In the genomic region with DNA sequence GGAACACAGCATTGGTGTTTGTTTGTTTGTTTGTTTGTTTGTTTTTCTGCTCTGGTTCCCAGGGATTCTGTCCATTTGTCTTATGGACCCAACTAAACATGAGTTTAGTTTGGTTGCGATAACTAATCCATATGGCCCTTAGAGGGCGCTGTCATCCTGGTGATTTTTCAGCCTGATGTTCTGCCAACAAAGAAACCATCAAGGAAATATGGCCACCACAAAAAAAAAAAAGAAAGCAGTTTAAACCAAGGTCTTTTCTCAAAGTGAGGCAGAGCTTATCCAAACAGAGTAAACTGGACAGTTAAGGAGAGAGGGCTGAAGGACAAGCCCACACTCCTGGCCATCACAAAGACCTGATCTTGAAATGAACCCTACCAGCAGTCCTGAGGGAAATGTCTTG, we compare ENCODE assay signal across 9 mouse cellular contexts.
DNase-seq lines count a peak whose midpoint lies in the region; ATAC-seq and TF ChIP-seq lines count a peak whose summit lies in the region.
"Had no signal": no experiment of that assay in that cellular context is flagged by ENCODE, and none has a peak within 500 bp of the region (broad histone marks: within the 10 kb centered on the region; RNA-seq: fewer than 3 reads in every experiment).

No protein-coding gene starts in this region.

- no peaks in the 10 kb centered on the region for H3K36me3 ChIP-seq in hindbrain, embryonic 11.5 days (ENCODE audit: control insufficient read depth, insufficient read depth, low read length)
- H3K36me3 ChIP-seq in hindbrain, embryonic 13.5 days = no peaks in the 10 kb centered on the region
- no peaks in the 10 kb centered on the region for H3K36me3 ChIP-seq in E14TG2a.4 (ENCODE audit: insufficient read depth, low read length)
- H3K36me3 ChIP-seq in embryonic facial prominence, embryonic 14.5 days (ENCODE audit: control insufficient read depth, insufficient read depth, low read length) = no peaks in the 10 kb centered on the region
- H3K36me3 ChIP-seq: limb, embryonic 15.5 days had no signal

- H3K27me3 ChIP-seq in hindbrain, embryonic 11.5 days (ENCODE audit: control insufficient read depth, insufficient read depth, low read length) = no peaks in the 10 kb centered on the region
- H3K27me3 ChIP-seq in hindbrain, embryonic 13.5 days = no peaks in the 10 kb centered on the region
- H3K27me3 ChIP-seq in E14TG2a.4 (ENCODE audit: insufficient read depth, low read length) = peaks cover 6% of the 10 kb centered on the region; the same call in 1 of the 2 replicates
- H3K27me3 ChIP-seq in embryonic facial prominence, embryonic 14.5 days (replicated peaks; ENCODE audit: control insufficient read depth, insufficient read depth, low read length) = no peaks in the 10 kb centered on the region
- H3K27me3 ChIP-seq: limb, embryonic 15.5 days had no signal

- no peak overlapping the region for H3K9ac ChIP-seq in hindbrain, embryonic 11.5 days (ENCODE audit: low read depth, low read length)
- H3K9ac ChIP-seq in hindbrain, embryonic 13.5 days = no peak overlapping the region
- no peak overlapping the region for H3K9ac ChIP-seq in embryonic facial prominence, embryonic 14.5 days (ENCODE audit: low read depth, low read length)
- H3K9ac ChIP-seq: limb, embryonic 15.5 days had no signal

- intact Hi-C loops in left cerebral cortex, postnatal 25 days (cut with DNase I) = loop anchor here (1.0 to 2.0 kb wide), 2 partner anchors 142 to 155 kb away; no protein-coding TSS in a partner anchor

- ATAC-seq in hindbrain, embryonic 11.5 days (ENCODE audit: low FRiP score) = no peak
- no peak for ATAC-seq in hindbrain, embryonic 13.5 days (ENCODE audit: low FRiP score)
- ATAC-seq in embryonic facial prominence, embryonic 14.5 days (ENCODE audit: low read depth) = no peak
- ATAC-seq in erythroblast, adult 5-6 weeks (replicated peaks; ENCODE audit: low FRiP score, poor library complexity, severe bottlenecking) = no peak

- no peak overlapping the region for H3K4me2 ChIP-seq in hindbrain, embryonic 11.5 days (replicated peaks; ENCODE audit: low read depth, low read length)
- H3K4me2 ChIP-seq in hindbrain, embryonic 13.5 days = no peak overlapping the region
- no peak overlapping the region for H3K4me2 ChIP-seq in embryonic facial prominence, embryonic 14.5 days (ENCODE audit: low read depth, low read length)
- H3K4me2 ChIP-seq: limb, embryonic 15.5 days had no signal

- H3K4me3 ChIP-seq in hindbrain, embryonic 11.5 days (ENCODE audit: low read depth, low read length) = no peak overlapping the region
- no peak overlapping the region for H3K4me3 ChIP-seq in hindbrain, embryonic 13.5 days
- H3K4me3 ChIP-seq in E14TG2a.4 (replicated peaks; ENCODE audit: low read length) = no peak overlapping the region
- no peak overlapping the region for H3K4me3 ChIP-seq in embryonic facial prominence, embryonic 14.5 days (ENCODE audit: low read depth, low read length)
- H3K4me3 ChIP-seq: limb, embryonic 15.5 days had no signal

- TF ChIP-seq CTCF in E14TG2a.4 (conservative IDR thresholded peaks at IDR 0.05; ENCODE audit: low read length) = peak; percentile 48

- no peaks in the 10 kb centered on the region for H3K4me1 ChIP-seq in hindbrain, embryonic 11.5 days (replicated peaks; ENCODE audit: control insufficient read depth, insufficient read depth, low read length)
- H3K4me1 ChIP-seq in hindbrain, embryonic 13.5 days (replicated peaks) = no peaks in the 10 kb centered on the region
- H3K4me1 ChIP-seq in E14TG2a.4 (replicated peaks; ENCODE audit: low read depth, low read length) = peaks cover 3% of the 10 kb centered on the region; the same call in 1 of the 2 replicates
- no peaks in the 10 kb centered on the region for H3K4me1 ChIP-seq in embryonic facial prominence, embryonic 14.5 days (ENCODE audit: control insufficient read depth, insufficient read depth, low read length)
- H3K4me1 ChIP-seq: limb, embryonic 15.5 days had no signal

- DNase-seq in hindbrain, embryonic 11.5 days (ENCODE audit: low spot score) = peak; percentile 81
- DNase-seq in adrenal gland, postnatal 10 days = peak; percentile 77
- DNase-seq in embryonic facial prominence, embryonic 14.5 days (ENCODE audit: low spot score) = peak; percentile 65
- peak; percentile 65 to 73 for DNase-seq in left cerebral cortex, postnatal 25 days (ENCODE audit: low spot score in 2 of 2)
- DNase-seq in right cerebral cortex, postnatal 25 days = peak; percentile 20

- 8% methylated on average over 2 of the region's 2 CpGs for WGBS in hindbrain, embryonic 11.5 days
- 19% methylated on average over 2 of the region's 2 CpGs for WGBS in hindbrain, embryonic 13.5 days
- 15% methylated on average over 2 of the region's 2 CpGs for WGBS in embryonic facial prominence, embryonic 14.5 days

- no peak overlapping the region for H3K27ac ChIP-seq in hindbrain, embryonic 11.5 days (ENCODE audit: low read depth, low read length)
- no peak overlapping the region for H3K27ac ChIP-seq in hindbrain, embryonic 13.5 days
- H3K27ac ChIP-seq in embryonic facial prominence, embryonic 14.5 days (replicated peaks; ENCODE audit: low read depth, low read length) = no peak overlapping the region
- H3K27ac ChIP-seq: limb, embryonic 15.5 days had no signal

- no peaks in the 10 kb centered on the region for H3K9me3 ChIP-seq in hindbrain, embryonic 11.5 days (ENCODE audit: control insufficient read depth, low read length)
- H3K9me3 ChIP-seq in hindbrain, embryonic 13.5 days = no peaks in the 10 kb centered on the region
- no peaks in the 10 kb centered on the region for H3K9me3 ChIP-seq in E14TG2a.4 (ENCODE audit: low read length)
- no peaks in the 10 kb centered on the region for H3K9me3 ChIP-seq in embryonic facial prominence, embryonic 14.5 days (ENCODE audit: control insufficient read depth, low read length)
- H3K9me3 ChIP-seq: limb, embryonic 15.5 days had no signal

Comparison
In these comparisons a context has a peak if more than half of its experiments do, and no peak if none do; other contexts are left out.
1. DNase-seq: peak in every context shown above with its lines; median percentile 81 in hindbrain, embryonic 11.5 days; 77 in adrenal gland, postnatal 10 days; 69 in left cerebral cortex, postnatal 25 days; 65 in embryonic facial prominence, embryonic 14.5 days; 20 in right cerebral cortex, postnatal 25 days.